Mouse (Mus musculus) small intestine, adult 2 months (tissue): ENCODE data around the gene Ctps.

Experiments used
- CTCF ChIP-seq: fragments of 200-500 bp; IDR thresholded peaks from 2 replicates; pipeline ENCODE4 v1.5.1; 2012; ENCODE audit warnings: low read depth, mild to moderate bottlenecking, control low read depth, inconsistent platforms, low read length, moderate library complexity, mixed read lengths; ENCODE audit not compliant: insufficient replicate concordance, insufficient read length; ENCODE audit errors: extremely low read depth
- POLR2A ChIP-seq: fragments of 200-500 bp; IDR thresholded peaks from 2 replicates; pipeline ENCODE4 v1.6.1; 2012; ENCODE audit warnings: low read depth, mild to moderate bottlenecking, control low read depth, inconsistent platforms, low read length, moderate library complexity

- TF ChIP-seq POLR2A (no peak), CTCF (no peak)
Measured at GRCm38 (mm10) chr4:120565726-120566125, 4.3 kb downstream of the Ctps start.
